Mouse (Mus musculus) retina, embryonic 14.5 days (tissue): ENCODE data around the gene Rpl36.

Source experiments
- DNase-seq: peaks from one replicate; pipeline ENCODE4 v3.0.0-alpha.2; 2015; ENCODE audit warnings: low spot score

Rpl36 gene

DNA sequence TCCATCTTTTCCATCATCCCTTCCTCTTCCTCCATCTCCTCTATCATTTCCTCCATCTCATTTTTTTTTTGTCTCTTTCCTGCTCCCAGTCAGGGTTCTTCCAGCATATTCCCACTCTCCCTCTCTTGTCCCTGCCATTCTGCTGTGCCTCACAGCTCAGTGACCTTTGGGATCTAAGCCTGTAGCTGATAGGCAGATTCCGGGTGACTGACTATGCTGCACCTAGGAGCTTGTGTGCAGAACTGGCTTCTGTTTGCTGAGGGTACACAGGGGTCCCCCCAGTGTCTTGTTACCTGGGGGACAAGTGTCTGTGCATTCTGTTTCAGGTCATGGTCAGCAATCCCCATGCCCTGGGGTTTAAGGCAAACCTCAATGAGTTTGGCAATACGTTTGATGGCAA is 41.6 kb downstream of the Rpl36 start:
- no peak for DNase-seq

GRCm38 (mm10) chr17:56655311-56655710 is 42.1 kb downstream of the Rpl36 start:
- DNase-seq, result no peak

DNA sequence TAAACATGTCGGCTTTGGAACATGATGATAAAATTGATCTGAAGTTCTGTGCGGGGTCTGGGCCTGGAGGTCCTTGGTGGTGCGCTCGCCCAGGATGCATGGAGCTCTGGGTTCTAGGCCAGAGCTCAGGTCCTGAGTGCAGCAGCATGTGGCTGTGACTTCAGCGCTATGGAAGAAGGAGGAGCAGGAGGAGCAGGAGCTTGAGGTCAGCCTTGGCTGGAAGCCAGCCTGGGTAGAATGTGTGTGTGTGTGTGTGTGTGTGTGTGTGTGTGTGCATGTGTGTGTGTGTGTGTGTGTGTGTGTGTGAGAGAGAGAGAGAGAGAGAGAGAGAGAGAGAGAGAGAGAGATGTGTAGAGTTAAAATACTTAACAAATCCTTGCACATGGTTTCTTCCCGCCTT is 43.0 kb downstream of the Rpl36 start:
- no peak for DNase-seq

GRCm38 (mm10) chr17:56663659-56664058 is 50.4 kb downstream of the Rpl36 start:
- no peak for DNase-seq
